Mouse (Mus musculus): Measurements from ENCODE around the gene Gsk3b.
"Not testable (repeated sequence)": the region's sequence is repeated elsewhere in the genome, so short reads cannot be mapped to it uniquely, and the experiment has no call there.

Gene Gsk3b

DNA sequence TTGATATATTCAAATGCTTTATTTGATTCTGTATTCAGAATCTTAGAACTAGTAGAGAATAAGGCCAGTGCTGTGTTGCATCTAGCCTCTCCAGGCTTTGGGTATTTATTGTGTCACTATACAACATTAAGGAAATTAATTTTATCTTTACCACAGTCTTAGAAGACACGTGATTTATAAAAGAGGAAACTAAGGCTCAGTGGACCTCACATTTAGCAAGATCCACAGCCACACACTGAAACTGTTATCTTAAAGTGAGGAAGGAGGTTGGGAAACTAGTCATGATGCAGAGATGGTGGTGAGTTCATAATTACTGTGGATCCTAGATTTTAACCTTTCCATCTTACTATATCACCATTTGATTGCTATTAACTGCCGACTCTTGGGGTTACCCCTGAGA is 16.7 kb downstream of the Gsk3b start:
- no peak for DNase-seq

DNA sequence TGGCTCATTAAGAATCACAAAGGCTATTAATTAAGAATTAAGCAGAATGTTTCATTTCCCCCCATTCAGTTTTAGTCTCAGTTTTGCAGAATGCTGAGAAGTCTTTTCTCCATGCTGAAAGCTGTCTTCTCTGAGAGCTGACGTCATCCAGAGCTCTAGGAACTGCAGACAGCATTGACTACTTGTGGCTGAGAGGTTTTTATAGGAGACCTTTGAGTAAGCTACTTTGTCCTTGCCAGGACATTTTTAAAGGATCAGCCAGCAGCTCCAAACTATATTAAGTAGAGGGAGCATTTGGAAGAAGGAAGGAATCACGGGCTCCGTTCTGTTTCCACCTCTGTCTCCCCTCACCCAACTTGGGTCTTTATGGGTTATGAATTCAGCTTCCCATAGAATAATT is 17.7 kb downstream of the Gsk3b start:
- DNase-seq = no peak

DNA sequence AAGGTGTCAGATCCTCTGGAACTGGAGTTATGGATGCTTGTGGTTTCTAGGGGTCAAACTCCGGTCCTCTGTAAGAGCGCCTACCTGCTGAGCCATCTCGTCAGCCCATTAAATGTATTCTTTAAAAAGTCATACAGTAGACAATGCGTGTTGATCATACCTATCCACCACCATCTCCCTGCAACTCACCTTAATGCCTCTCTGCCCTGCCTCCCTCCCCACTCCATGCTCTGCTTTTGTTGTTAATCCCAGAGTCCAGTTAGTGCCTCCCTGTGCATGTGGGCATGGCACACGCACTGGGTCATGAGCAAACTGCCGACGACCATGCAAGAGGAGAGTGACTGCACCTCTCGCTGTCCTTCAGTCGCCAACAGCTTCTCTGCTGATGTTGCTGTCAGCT is 21.2 kb downstream of the Gsk3b start:
- DNase-seq = no peak

DNA sequence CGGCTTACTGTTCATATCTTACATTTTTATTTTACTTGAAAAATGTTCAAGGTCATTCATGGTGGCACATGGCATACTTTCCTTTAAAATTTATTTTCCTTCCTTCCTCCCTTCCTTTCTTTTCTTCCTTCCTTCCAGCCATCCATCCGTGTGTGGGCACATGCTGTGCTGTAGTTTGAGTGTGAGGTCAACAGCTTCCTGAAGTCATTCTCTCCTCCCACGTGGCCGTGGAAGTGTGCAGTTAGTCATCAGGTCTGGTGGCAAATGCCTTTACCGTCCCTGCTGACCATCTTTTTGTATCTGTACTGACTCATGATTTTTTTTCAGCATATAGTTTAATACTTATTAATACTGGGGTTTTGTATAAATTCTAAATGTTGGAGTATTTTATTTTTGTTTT is 21.8 kb downstream of the Gsk3b start:
- no peak for DNase-seq

DNA sequence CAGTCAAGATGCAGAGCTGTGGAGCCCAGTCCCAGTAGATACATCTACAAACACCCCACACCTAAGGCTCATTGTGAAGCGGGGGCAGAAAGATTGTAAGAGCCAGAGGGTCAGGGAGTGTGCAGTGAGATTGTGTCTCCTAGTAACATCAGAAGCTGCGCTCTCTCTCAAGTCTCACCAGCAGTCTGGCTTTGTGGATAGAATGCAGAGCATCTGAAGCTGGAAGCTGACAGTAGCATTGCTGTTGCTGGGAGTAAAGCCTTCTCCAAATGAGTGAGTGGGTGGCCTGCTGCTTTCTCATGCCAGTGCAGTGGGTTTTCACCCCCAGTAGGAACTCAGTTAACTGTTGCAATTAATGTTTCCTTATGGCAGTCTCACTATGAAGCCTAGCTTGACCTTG is 25.3 kb downstream of the Gsk3b start:
- DNase-seq = no peak

DNA sequence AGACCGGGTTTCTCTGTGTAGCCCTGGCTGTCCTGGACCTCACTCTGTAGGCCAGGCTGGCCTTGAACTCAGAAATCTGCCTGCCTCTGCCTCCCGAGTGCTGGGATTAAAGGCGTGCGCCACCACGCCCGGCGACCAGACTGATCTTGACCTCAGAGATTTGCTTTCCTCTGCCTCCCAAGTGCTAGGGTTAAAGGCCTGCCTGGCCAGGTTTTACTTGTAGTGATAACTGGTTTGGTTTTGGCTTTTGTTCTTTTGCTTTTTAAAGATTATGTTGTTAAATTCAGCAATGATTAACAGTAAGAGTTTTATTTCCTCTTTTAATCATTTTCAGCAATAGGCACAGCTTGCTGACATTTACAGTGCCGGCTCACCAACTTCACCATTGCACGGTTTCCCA is 29.1 kb downstream of the Gsk3b start:
- not testable (repeated sequence) for DNase-seq

DNA sequence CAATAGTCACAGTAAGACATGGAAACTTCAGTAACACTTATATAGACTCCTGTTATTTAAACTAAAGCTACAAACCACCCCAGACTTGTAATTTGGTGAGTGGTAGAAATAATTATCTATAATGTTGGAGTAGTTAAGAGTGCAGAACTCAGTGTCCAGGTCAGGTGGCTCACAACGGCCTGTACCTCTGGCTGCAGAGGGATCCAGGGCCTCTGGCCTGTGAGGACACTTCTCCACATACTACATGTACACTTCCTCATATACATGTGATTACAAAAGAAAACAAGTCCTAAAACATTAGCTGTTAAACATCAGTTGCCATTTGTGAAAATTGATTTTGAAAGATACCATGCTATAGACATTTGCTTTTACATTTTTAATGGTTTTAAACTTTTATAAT is 29.9 kb downstream of the Gsk3b start:
- DNase-seq = no peak

DNA sequence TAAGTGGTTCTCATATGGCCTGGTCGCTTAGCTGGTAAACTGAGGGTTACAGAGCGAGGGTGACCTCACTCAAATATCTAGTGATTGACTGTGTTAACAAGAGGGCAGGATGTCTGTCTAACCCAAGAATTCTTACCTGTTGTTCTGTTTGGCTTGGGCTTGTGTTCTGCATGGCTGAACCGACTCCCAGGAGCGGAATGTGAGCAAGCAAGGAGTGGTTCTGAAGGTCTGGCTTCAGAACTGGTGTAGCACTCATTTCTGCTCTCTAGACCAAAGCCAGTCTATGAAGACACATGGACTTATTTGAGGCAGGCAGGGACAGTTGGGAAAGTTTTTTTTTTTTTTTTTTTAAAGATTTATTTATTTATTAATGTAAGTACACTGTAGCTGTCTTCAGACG is 30.5 kb downstream of the Gsk3b start:
- DNase-seq = no peak

DNA sequence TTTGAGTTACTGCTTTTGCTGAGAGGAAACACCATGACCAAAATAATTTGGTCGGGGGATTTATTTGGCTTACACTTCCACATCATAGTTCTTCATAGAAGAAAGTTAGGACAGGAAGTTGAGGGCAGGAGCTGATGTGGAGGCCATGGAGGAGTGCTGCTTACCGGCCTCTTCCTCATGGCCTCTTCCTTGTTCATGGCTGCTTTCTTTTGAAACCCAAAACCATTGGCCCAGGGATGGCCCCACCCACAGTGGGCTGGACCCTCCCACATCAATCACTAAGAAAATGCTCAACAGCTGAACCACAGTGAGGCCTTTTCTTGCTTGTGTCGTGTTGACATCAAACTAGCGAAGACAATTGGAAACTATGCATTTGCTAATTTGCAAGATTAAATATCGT is 40.4 kb downstream of the Gsk3b start:
- peak; percentile 14 to 23 for DNase-seq

DNA sequence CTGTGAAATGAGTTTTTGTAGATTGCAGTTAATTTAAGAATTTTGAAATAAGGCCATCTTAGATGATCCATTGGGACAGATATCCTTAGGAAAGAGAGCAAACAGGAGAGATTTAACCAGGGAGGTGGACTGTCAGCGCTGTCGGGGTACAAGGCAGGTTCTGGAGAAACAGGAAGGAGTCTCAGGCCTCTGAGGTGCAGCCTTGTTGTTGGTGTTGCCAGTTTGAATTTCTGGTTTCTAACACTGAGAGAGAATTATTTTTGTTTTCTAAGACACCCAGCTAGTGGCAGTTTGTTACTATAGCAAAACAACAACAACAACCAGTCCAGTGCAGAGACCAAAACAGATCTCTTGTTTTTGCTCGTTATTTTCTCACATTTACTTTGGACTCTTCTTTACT is 42.2 kb downstream of the Gsk3b start:
- peak; percentile 10 to 14 for DNase-seq

DNA sequence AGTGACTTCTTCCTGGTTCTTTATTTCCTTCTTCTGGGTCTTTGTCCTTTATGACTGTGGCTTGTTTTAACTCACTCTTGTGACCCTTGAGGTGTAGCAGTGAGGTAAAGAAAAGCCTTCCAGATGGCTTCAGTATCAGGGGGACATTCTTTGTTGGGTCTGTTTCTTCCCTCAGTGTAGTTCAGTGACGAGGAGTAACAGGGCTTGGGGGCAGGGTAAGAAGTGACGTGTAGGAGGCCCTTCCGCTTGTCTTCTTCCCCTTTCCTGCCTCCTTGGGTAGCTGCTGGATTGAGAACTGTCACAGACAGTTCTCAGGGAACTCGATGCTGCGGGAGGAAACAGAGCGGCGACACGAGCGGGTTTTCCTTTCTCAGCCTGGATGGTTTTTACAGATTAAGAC is 43.0 kb downstream of the Gsk3b start:
- peak; percentile 73 to 77 for DNase-seq

DNA sequence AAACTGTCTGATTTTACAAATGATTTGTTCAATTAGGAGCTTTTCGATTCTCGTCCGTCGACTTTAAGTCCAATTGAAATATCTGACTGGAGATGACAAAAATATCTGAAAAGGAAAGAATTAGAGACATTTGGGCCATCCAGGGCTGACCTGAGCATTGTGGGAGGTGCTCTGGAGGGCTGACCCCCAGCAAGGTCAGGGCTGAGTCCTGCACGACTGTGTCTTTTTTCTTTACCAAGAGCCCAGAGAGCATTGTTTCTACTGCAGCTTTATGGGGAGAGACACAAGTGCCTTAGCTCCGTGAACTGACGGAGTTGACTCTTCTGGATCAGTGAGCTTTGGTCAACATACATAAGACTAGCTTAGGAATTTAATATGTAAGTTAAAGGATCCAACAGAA is 43.4 kb downstream of the Gsk3b start:
- DNase-seq = no peak

DNA sequence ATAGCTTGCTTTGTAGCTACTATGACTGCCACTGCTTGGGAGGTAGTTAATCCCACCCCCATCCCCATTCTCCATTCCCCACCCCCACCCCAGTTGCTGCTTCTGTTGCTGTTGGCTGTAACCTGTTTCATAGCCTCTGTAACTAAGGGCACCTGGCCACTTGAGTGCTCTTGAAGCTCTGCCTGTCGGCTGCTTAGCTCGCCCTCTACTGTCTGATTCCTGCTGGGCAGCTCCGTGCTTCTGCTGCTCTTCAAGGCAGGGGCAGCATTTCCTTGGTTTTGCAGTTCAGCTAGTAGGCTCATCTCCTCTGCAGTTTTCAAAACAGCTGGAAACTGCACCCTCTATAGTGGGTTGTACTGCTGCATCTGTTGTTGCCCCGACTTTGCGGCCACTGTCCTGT is 48.5 kb downstream of the Gsk3b start:
- DNase-seq = peak; percentile 30 to 39

DNA sequence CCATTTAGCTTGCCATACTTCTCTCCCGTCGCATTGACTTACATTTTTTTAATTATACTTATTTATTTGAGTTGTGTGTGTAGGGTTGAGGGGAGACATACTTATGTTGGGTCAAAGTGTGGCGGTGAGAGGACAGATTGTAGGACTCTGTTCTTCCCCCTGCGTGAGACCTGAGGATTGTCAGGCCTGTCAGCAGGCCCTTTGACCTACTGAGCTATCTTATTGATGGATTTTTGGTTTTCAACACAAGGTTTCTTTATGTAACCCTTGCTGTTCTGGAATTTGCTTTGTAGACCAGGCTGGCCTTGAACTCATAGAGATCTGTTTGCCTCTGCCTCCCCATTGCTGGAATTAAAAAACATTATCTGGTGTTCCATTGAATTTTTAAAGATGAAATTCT is 56.1 kb downstream of the Gsk3b start:
- DNase-seq = no peak

DNA sequence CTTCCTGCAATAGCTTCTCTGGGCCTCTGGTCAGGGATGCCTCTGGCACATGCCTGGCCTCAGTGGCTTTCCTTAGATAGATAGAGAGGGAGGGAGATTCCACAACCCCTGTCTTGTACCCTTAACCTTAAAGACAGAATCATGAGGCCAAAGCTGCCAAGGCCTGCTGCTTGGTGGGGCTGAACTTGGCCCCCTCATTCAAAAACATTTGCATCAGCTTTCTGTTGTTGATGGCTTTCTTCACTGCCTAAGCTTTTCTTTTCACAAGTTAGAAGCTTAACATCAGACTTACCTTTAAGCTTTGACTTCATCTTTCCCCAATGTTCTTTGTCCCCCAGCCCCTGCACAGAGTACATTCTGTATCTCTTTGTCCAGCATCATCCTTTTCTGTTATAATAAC is 61.8 kb downstream of the Gsk3b start:
- no peak for DNase-seq

DNA sequence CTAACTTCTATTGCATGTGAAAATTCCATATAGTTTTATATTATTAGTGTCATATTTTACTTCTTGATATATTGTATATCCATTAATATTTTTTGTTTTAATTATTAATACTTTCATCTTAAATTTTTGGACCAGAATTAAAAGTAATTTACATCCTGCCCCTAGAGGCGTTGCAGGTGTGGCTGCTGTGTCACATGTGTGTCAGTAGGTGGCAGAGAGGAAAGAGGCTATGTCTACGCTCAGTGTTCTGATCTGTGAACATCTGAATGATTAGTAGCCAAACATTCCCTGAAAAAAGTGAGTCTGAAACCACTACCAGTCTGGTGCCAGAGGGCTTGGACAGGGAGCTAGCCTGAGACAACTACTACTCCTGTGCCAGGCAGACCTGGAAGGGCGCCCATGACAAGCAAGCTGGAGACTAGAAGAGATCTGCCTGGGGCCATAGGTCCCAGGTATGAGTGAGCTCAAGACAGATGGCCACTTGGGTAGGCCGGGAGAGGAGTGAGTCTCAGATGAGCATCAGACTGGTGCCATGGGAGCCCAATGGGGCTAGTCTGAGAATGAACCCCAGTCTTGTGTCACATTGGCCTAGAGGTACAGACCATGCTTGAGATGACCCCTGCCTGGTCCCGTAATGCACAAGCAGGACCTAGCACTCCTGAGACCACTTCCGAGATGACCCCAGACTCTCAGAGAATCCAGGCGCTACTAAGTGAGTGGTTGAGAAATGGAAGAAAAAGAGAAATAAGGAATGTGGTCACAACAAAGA is 69.2 kb downstream of the Gsk3b start:
- DNase-seq = no peak

DNA sequence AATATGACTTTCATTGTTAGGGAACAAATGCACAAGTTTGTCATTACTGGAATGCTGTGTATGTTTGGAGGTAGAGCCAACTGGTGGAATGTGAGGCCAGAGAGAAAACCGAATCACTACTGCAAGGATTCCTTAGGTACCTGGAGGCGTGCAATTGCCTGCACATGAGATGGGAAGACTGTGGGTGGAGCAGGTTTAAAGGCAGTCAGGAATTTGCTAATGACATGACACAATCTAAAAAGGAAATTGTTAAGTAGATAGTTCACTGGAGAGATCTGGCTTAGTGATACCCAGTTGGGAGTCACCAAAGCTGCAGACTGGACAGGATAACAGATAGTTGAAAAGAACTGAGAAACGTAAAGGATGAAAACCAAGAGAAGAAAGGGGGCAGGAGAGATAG is 73.2 kb downstream of the Gsk3b start:
- DNase-seq = no peak

DNA sequence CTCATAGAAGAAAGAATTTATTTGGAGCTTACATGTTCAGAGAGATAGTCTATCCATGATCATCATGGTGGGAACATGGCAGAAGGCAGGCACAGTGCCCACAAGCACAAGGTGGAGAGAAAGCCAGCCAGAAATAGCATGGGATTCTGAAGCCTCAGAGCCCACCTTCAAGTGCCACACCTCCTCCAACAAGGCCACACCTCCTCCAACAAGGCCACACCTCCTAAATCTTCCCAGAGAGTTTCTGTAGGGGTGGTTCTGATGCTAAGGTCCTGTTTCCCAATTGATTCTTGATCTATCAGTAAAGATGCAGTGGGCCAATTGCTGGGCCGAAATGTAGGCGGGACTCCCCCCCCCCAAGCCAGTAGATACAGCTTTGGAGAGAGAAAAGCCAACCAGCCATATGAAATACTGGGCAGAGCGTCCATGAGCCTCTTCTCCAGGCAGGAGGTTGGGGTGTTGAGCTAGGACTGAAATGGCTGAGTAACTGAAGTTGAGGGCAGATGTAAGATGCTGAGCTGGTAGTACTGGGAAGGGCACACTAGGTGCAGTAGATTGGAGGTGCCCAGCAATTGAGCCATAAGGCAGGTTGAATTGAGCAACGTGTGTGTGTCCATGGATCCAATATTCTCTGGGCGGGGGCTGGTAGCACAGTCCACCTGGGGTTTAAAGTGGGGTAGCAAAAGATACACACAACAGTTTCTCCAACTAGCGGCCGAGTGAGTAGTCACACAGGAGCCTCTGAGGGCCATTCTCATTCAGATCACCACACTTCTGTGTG is 76.2 kb downstream of the Gsk3b start:
- no peak for DNase-seq

DNA sequence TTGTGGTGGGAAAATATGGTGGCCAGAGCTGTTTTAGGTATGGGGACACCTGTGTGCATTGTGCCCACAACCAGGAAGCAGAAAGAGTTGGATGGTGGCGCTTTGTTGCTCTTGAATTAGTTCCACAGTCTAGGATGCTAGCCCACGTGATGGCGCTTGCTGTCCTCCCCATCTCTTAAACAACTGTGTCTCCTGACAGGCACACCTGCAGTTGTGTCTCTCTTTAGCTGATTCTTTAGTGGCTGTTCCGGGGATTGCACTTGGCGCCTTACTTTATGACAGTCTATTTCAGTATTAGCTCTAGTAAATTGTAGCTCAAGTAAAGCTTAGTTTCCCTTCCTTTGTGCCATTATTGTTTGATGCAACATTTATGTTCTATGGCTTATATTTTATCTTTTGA is 80.2 kb downstream of the Gsk3b start:
- DNase-seq = no peak

DNA sequence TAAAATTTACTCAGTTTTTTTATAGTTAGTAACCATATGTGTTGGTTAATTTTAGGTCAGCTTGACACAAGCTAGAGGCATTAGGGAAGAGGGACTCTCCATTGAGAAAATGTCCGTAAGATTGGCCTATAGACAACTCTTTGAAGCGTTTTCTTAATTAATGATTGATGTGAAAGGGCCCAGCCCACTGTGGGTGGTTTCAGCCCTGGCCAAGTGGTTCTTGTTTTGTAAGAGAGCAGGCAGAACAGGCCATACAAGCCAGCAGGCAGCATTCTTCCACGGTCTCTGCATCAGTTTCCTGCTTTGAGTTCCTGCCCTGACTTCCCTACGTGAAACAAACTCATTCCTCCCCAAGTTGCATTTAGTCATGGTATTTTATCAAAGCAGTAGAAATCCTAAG is 90.3 kb downstream of the Gsk3b start:
- DNase-seq = no peak

DNA sequence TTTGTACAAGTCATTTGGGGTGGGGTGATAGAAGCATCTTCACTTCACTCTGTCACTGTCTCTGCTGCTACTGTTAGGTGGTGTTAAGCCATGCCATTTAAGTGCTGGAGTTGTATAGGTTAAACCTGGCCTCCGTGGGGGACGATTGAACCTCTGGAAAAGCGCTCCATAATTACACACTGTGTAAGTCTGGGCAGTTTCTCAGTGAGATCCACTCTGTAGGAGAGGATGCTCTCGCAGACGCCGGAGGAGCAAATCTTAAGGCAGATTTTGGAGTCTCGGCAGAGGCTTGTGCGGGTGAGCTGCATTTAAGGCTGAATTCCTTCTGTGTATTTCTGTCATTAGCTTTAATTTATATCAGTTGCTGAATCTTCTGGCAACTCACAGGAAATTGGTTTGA is 92.6 kb downstream of the Gsk3b start:
- DNase-seq = no peak

DNA sequence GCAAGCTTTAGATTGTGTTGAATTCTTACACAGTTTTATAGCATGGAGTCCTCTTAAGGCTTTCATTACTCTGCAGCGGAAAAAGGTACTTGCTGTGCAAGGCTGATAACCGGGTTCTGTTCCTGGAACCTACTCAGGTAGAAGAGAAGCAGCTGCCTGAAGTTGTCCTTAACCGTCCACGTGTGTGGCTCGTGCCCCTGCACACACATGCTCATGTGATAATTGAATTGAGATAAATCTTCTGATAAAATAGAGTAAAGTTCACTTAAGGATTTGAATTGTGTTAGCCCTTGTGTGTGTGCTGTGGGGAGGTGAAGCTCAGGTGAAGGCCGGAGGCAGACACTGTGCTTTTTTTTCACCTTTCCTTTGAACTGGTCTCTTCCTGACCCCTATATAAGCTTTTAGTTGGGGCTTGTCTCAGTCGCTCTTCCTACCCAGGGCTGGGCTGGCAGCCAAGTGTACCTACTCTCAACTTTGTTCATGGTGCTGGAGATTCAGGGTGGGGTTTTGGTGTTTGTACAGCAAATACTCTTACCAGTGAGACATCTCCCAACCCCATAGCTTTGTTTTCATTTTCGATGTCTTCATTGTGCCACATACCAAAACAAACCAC is 96.0 kb downstream of the Gsk3b start:
- no peak for DNase-seq

DNA sequence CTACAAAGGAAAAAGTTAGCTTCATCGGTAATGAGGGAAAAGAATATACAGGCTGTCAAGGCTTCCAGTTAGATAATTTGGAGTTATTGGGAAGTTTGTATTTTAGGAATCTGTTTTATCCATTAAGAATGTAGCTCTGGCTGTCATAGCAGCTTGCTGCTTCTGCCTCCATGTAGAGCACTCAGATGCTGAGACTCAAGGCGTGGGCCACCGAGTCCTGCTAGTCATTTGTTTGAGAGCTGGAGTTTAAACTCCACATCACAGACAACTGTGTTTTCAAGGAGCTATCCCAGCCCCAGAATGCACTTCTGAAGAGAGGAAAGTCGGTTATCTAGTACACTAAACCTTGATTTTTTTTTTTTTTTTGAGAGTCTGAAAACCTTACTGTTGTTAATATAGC is 101.2 kb downstream of the Gsk3b start:
- no peak for DNase-seq

DNA sequence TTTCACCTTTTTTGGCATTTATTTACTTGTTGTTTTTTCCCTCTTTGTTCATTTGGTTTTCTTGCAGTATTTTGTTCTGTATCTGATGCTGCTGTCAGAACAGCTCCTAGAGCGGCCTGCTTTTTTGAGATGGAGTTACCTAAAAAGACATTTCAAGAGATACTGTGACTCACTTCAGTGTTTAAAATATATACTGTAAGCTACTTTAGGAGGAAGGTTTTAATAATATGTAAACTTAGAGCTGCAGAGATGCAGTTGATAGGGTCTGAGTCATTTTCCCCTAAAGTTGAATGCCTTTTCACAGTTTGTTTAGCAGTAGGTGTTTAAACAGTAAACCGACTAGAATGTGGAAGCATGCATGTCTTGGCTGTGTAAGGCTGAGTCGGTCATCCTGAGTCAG is 101.7 kb downstream of the Gsk3b start:
- no peak for DNase-seq
